Mouse (Mus musculus) skeletal muscle tissue, adult 2 months (tissue): ENCODE measurements around the gene Brca1.
"Not testable (repeated sequence)": the region's sequence is repeated elsewhere in the genome, so short reads cannot be mapped to it uniquely, and the experiment has no call there.

ENCODE experiments used
- DNase-seq: peaks from one replicate; pipeline ENCODE4 v3.0.0-alpha.2; 2012; ENCODE audit warnings: low read depth, low spot score

The Brca1 gene

GRCm38 (mm10) chr11:101551751-101552475 lies at the start of gene Brca1, which contains the start of gene Nbr1:
Gene Brca1, minus strand, starts transcription at chr11:101551955.
Gene Nbr1, plus strand, starts transcription at chr11:101552149.
- DNase-seq: peak; percentile 97

GRCm38 (mm10) chr11:101599156-101599555 lies 47.4 kb upstream of the Brca1 start, which contains the start of gene Gm11634:
Gene Gm11634, minus strand, starts transcription at chr11:101599256.
- no peak for DNase-seq

GRCm38 (mm10) chr11:101589989-101590624 lies 38.4 kb upstream of the Brca1 start:
- no peak for DNase-seq

GRCm38 (mm10) chr11:101589444-101589843 lies 37.7 kb upstream of the Brca1 start:
- DNase-seq: no peak

GRCm38 (mm10) chr11:101588868-101589267 lies 37.1 kb upstream of the Brca1 start:
- no peak for DNase-seq

GRCm38 (mm10) chr11:101587676-101588075 lies 35.9 kb upstream of the Brca1 start:
- DNase-seq: peak; percentile 50

- DNase-seq: no peak
Measured at GRCm38 (mm10) chr11:101585805-101586204, 34.0 kb upstream of the Brca1 start.

GRCm38 (mm10) chr11:101585031-101585430 lies 33.3 kb upstream of the Brca1 start:
- not testable (repeated sequence) for DNase-seq

- DNase-seq: no peak
Measured at GRCm38 (mm10) chr11:101583205-101583604, 31.4 kb upstream of the Brca1 start.

GRCm38 (mm10) chr11:101582054-101583035 lies 30.6 kb upstream of the Brca1 start, which contains the start of gene Tmem106a:
Gene Tmem106a, plus strand, starts transcription at chr11:101582242.
- peak; percentile 50 for DNase-seq

- no peak for DNase-seq
Measured at GRCm38 (mm10) chr11:101581081-101581764, 29.5 kb upstream of the Brca1 start.

- no peak for DNase-seq
Measured at GRCm38 (mm10) chr11:101576116-101576515, 24.4 kb upstream of the Brca1 start.

GRCm38 (mm10) chr11:101568421-101568820 lies 16.7 kb upstream of the Brca1 start:
- DNase-seq: no peak

- peak; percentile 24 for DNase-seq
Measured at GRCm38 (mm10) chr11:101562391-101562790, 10.6 kb upstream of the Brca1 start.

GRCm38 (mm10) chr11:101556954-101557353 lies 5.2 kb upstream of the Brca1 start:
- no peak for DNase-seq

GRCm38 (mm10) chr11:101556541-101556940 lies 4.8 kb upstream of the Brca1 start:
- DNase-seq: no peak

- peak; percentile 30 for DNase-seq
Measured at GRCm38 (mm10) chr11:101553354-101553930, 1.7 kb upstream of the Brca1 start.

- peak; percentile 99 for DNase-seq
Measured at GRCm38 (mm10) chr11:101552476-101553300, 933 bp upstream of the Brca1 start.

- DNase-seq: no peak
Measured at GRCm38 (mm10) chr11:101548526-101548925, 3.2 kb downstream of the Brca1 start.

GRCm38 (mm10) chr11:101544132-101544531 lies 7.6 kb downstream of the Brca1 start:
- DNase-seq: no peak
